Mouse (Mus musculus): ENCODE measurements at regions not wholly inside any gene's neighbourhood (a gene's known extent, or its start where the extent isn't known, plus 50 kb on each side); places are given as distances from the start of the nearest gene placed in this dataset.

DNA sequence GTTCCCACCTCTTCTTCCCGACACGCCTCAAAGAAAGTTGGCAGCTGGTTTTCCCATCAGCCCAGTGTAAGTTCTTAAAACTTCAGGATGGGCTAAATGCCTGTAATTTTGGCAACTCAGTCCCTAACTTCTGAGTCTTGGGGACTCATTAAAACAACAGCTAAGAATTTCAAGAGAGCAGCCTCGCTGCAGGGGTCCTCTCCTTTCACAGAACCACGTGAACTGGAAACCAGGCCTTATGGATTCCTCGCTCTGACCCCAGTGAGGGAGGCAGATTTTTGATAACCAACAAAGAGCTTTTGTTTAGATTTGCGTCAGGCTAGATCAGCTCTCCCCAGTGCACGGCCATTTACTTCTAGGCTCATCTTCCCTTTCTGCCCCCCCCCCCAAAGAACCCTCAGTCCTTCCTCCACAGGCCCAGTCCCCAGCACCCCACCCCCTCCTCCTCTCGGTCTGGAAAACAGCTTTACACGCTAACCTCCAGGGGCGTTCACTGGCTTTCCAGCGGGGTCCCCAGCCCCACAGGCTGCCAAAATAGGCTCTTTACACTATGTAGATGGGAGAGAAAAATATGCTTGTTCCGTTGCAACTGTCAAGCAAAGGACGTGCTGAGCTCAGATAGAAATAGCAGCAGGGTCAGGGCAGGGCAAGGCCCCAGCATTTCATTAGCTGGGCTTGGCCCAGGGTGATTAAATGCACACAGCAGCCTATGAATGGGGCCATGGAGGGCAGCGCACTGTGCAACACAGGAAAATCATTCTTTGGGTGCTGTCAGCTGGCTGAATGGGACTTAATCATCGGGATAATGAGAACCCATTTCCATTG, 233.5 kb downstream of the Zfp36l1 start:
- peak; percentile 36 for DNase-seq

DNA sequence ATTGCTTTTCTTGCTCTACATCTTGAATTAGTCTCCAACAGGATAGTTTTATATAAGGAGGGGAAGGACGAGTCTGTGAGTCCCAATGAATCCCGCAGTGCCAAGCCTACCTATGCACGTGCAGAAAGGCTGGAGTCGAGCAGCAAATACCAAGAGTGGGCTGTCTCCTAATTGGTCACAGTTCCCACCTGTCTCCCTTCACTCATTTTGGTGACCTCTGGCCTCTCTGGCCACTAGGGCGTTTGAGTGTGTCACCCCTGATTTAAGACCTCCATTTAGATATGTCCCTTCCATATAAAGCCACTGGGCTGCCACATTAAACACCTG, 234.1 kb downstream of the Zfp36l1 start:
- no peak for DNase-seq

DNA sequence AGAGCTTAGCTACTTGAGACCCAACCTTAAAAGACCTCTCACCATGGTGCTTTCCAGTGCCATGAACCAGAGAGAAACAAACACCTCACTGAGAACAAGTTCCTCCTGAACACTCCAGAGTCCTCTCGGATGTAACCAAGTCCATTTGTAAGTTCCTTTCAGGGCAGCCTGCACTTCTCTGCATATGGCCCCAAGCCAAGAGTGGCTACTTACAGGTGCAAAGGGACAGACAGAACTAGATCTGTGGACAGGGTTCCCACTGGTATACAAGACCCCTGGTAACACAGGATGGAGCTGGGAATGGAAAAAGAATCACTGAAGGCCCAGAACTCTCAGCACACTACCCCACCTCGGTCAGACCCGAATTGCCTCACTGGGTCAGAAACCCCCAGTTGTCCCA, 234.7 kb downstream of the Zfp36l1 start:
- DNase-seq, result peak; percentile 39

DNA sequence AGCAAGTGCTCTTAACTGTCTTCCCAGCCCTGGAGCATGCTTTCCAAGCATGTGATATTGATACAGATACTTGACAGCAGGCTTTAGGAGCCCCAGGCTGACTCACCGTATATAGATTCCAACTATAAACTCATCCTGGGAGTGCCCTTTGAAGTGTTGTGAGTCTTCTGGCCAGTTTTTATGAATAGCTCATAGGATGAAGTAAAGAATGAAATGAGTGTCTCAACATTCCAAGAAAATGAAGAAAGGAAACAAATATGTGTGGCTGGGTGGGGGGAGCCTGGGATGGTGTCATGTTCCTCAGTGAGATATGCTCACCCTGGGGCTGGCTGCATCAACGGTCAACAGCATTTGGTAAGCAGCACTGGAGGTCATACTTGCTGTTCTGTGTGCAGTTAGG, 238.5 kb downstream of the Zfp36l1 start:
- no peak for DNase-seq

DNA sequence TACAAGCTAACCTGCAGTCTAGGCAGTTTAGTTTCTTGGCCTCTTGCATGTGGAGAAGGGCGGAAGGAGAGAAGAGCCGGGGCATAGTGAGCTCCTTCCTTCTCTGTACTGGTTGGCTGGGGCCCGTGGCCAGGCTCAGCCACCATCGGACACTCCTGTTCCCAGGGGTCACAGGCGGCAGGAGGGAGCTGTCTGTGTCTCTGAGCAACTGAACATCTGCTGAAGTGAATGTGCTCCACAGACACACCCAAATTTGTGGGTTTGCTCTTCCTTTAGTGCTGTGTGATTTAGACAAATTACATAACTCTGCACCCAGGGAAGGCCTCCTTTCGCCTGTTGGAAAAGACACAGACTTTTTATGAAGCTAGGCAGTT, 247.6 kb downstream of the Zfp36l1 start:
- no peak for DNase-seq

DNA sequence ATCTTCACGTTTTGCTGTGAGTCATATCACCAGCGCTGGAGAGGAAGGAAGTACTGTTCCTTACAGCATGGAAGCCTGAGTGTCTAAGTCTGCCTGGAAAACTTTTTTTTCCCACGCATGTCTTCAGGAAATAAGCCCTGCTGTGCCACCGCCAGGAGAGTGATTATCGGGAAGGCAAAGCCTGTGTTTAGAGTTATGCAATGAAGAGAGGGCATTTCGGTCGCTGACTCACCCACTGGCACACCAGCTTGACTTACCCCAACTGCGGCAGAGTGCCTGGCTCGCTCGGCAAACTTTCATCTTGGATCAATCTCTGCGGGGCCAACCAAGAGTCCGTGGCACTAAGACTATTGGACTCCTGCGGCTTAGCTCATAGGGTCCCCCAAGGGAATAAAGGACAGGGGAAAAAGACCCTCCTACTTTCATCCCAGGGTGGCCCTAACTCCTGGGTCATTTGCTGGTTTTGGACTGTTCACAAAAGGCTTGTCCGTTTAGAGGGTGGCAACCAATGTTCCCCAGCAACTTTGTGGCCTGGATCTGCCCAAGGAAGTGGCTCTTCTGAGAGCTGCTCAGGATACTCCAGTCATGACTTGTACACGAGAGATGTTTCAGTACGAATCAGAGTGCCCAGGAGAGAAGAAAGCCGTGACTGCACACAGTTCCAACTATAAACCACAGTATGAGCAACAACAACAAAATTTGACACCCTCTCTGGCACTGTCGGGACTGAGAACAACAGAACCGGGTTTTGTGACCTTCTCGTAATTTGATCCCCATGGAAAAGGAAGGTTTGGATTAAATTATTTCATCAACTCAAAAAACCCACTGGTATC, 248.3 kb downstream of the Zfp36l1 start:
- peak; percentile 75 for DNase-seq

All from lung, postnatal 36 days (tissue).